Mouse (Mus musculus): ENCODE results near the gene Gclc.

- no peak for TF ChIP-seq CTCF (IDR thresholded peaks at IDR 0.05; ENCODE audit: extremely low read depth, insufficient read depth, low read length)
- TF ChIP-seq POLR2A (IDR thresholded peaks at IDR 0.05; ENCODE audit: extremely low read depth, insufficient read depth, low read length) = no peak
These were observed 64.5 kb downstream of the Gclc start for GRCm38 (mm10) chr9:77818858-77819257.

All from cortical plate, adult 2 months (tissue).